23 mouse cellular contexts compared by ENCODE assay signal in the genomic region with DNA sequence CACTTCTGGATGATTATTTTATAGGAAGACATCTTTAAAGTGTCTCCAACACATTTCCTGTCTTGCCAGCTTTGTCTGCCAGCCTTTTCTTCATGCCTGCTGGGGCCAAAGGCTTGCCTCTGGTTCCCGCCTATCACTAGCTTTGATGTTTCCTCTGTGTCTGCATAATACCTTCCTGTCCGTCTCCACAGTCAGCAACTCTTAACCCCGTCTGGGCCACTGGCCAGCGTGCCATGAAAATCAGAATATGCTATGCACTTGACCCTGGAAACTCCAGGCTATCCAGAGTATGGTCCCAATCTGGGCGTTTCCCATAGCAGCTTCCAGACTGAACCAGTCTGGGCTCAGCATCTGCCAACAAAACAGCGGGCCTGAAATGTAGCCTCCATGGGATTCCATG.
DNase-seq lines count a peak whose midpoint lies in the region; ATAC-seq and TF ChIP-seq lines count a peak whose summit lies in the region.
"Had no signal": no experiment of that assay in that cellular context is flagged by ENCODE, and none has a peak within 500 bp of the region (broad histone marks: within the 10 kb centered on the region; RNA-seq: fewer than 3 reads in every experiment).

No protein-coding gene starts in this region.

- no peaks in the 10 kb centered on the region for H3K36me3 ChIP-seq in heart, embryonic 10.5 days
- H3K36me3 ChIP-seq in lung, embryonic 14.5 days (ENCODE audit: insufficient read depth), result no peaks in the 10 kb centered on the region
- no peaks in the 10 kb centered on the region for H3K36me3 ChIP-seq in forebrain, postnatal 0 days (ENCODE audit: insufficient read depth)
- H3K36me3 ChIP-seq: embryonic facial prominence, embryonic 13.5 days; heart, embryonic 12.5 days; hindbrain, embryonic 15.5 days; liver, embryonic 13.5 days; midbrain, embryonic 13.5 days; neural tube, embryonic 12.5 days had no signal

- H3K27me3 ChIP-seq in heart, embryonic 10.5 days (ENCODE audit: insufficient read depth, poor library complexity, severe bottlenecking), result no peaks in the 10 kb centered on the region
- no peaks in the 10 kb centered on the region for H3K27me3 ChIP-seq in lung, embryonic 14.5 days (ENCODE audit: insufficient read depth, low read length)
- H3K27me3 ChIP-seq in forebrain, postnatal 0 days (ENCODE audit: insufficient read depth, low read length), result no peaks in the 10 kb centered on the region
- H3K27me3 ChIP-seq: embryonic facial prominence, embryonic 13.5 days; forebrain, embryonic 13.5 days; heart, embryonic 12.5 days; hindbrain, embryonic 15.5 days; liver, embryonic 13.5 days; megakaryocyte, embryonic 14.5 days; midbrain, embryonic 13.5 days; neural tube, embryonic 12.5 days had no signal

- DNase-seq in heart, embryonic 10.5 days (ENCODE audit: low spot score), result peak; percentile 70
- DNase-seq in heart, adult 18-20 months, result no peak
- peak; percentile 56 for DNase-seq in kidney, postnatal 10 days
- DNase-seq in kidney, adult 18-20 months, result no peak
- peak; percentile 61 for DNase-seq in lung, embryonic 14.5 days
- no peak for DNase-seq in lung, postnatal 36 days
- DNase-seq in lung, postnatal 10 days, result peak; percentile 32
- DNase-seq in forebrain, postnatal 0 days, result no peak
- DNase-seq: adrenal gland, postnatal 25 days; cerebellum, adult 8-10 months; cerebellum, postnatal 36 days; embryo, embryonic 11 days; layer of hippocampus, postnatal 36 days; liver, embryonic 13.5 days; right cerebral cortex, postnatal 14 days had no signal

- no peak overlapping the region for H3K27ac ChIP-seq in heart, embryonic 10.5 days
- H3K27ac ChIP-seq in lung, embryonic 14.5 days (ENCODE audit: low read depth), result 0 out of 2 replicates have a peak overlapping the region, but pooled peaks have one; percentile 6
- no peak overlapping the region for H3K27ac ChIP-seq in forebrain, postnatal 0 days (ENCODE audit: low read depth, low read length)
- H3K27ac ChIP-seq: embryonic facial prominence, embryonic 13.5 days; forebrain, embryonic 13.5 days; hindbrain, embryonic 15.5 days; liver, embryonic 13.5 days; midbrain, embryonic 13.5 days; neural tube, embryonic 12.5 days had no signal

- no peak overlapping the region for H3K4me2 ChIP-seq in lung, embryonic 14.5 days
- H3K4me2 ChIP-seq in forebrain, postnatal 0 days (ENCODE audit: low read depth), result no peak overlapping the region
- H3K4me2 ChIP-seq: embryonic facial prominence, embryonic 13.5 days; forebrain, embryonic 13.5 days; heart, embryonic 12.5 days; hindbrain, embryonic 15.5 days; liver, embryonic 13.5 days; midbrain, embryonic 13.5 days; neural tube, embryonic 12.5 days had no signal

- H3K4me3 ChIP-seq in heart, embryonic 10.5 days, result no peak overlapping the region
- no peak overlapping the region for H3K4me3 ChIP-seq in lung, embryonic 14.5 days (ENCODE audit: low read depth, low read length)
- H3K4me3 ChIP-seq in forebrain, postnatal 0 days (ENCODE audit: low read depth, low read length), result no peak overlapping the region
- H3K4me3 ChIP-seq: embryonic facial prominence, embryonic 13.5 days; erythroblast, embryonic 14.5 days; forebrain, embryonic 13.5 days; heart, embryonic 12.5 days; hindbrain, embryonic 15.5 days; liver, embryonic 13.5 days; megakaryocyte, embryonic 14.5 days; midbrain, embryonic 13.5 days; neural tube, embryonic 12.5 days had no signal

- H3K4me1 ChIP-seq in heart, embryonic 10.5 days, result peaks cover 15% of the 10 kb centered on the region
- H3K4me1 ChIP-seq in lung, embryonic 14.5 days (ENCODE audit: insufficient read depth), result peaks cover 12% of the 10 kb centered on the region
- no peaks in the 10 kb centered on the region for H3K4me1 ChIP-seq in forebrain, postnatal 0 days (ENCODE audit: insufficient read depth)
- H3K4me1 ChIP-seq: forebrain, embryonic 13.5 days; hindbrain, embryonic 15.5 days; liver, embryonic 13.5 days; megakaryocyte, embryonic 14.5 days; midbrain, embryonic 13.5 days; neural tube, embryonic 12.5 days had no signal

- H3K9me3 ChIP-seq in heart, embryonic 10.5 days, result no peaks in the 10 kb centered on the region
- H3K9me3 ChIP-seq in lung, embryonic 14.5 days (ENCODE audit: low read depth, low read length), result no peaks in the 10 kb centered on the region
- no peaks in the 10 kb centered on the region for H3K9me3 ChIP-seq in forebrain, postnatal 0 days (ENCODE audit: low read length)
- H3K9me3 ChIP-seq: embryonic facial prominence, embryonic 13.5 days; forebrain, embryonic 13.5 days; heart, embryonic 12.5 days; hindbrain, embryonic 15.5 days; liver, embryonic 13.5 days; megakaryocyte, embryonic 14.5 days; midbrain, embryonic 13.5 days; neural tube, embryonic 12.5 days had no signal

- TF ChIP-seq CTCF in lung, embryonic 14.5 days (IDR thresholded peaks at IDR 0.05; ENCODE audit: low read depth), result no peak
- no peak for TF ChIP-seq CTCF in forebrain, postnatal 0 days (IDR thresholded peaks at IDR 0.05; ENCODE audit: low read depth)

- no peak; the same call in 1 of the 2 replicates for ATAC-seq in lung, embryonic 14.5 days (ENCODE audit: insufficient read depth)
- no peak for ATAC-seq in forebrain, postnatal 0 days
- ATAC-seq: forebrain, embryonic 13.5 days; midbrain, embryonic 13.5 days had no signal

- H3K9ac ChIP-seq in lung, embryonic 14.5 days, result no peak overlapping the region
- H3K9ac ChIP-seq in forebrain, postnatal 0 days, result no peak overlapping the region
- H3K9ac ChIP-seq: embryonic facial prominence, embryonic 13.5 days; forebrain, embryonic 13.5 days; heart, embryonic 12.5 days; hindbrain, embryonic 15.5 days; liver, embryonic 13.5 days; midbrain, embryonic 13.5 days; neural tube, embryonic 12.5 days had no signal

- 45% methylated on average over 6 of the region's 6 CpGs for WGBS in heart, embryonic 10.5 days
- WGBS in lung, embryonic 14.5 days, result 49% methylated on average over 6 of the region's 6 CpGs
- 65% methylated on average over 6 of the region's 6 CpGs for WGBS in forebrain, postnatal 0 days

Comparison
In these comparisons a context has a peak if more than half of its experiments do, and no peak if none do; other contexts are left out.
1. DNase-seq: peak in heart, embryonic 10.5 days (single experiment), kidney, postnatal 10 days (single experiment), lung, embryonic 14.5 days (single experiment) and lung, postnatal 10 days (single experiment); none in heart, adult 18-20 months (0 of 2), kidney, adult 18-20 months (single experiment), lung, postnatal 36 days (single experiment) and forebrain, postnatal 0 days (single experiment).